Mouse (Mus musculus) T-helper 2 cell (primary cell): ENCODE measurements around the gene Klra6.
"Not testable (repeated sequence)": the region's sequence is repeated elsewhere in the genome, so short reads cannot be mapped to it uniquely, and the experiment has no call there.

Source experiments
- in situ Hi-C: fragments of 300-600 bp; cut with MboI, MseI; formaldehyde crosslinking; loops from one replicate; pipeline ENCODE4 v1.15.1; 2025; ENCODE audit warnings: high pct_unique_total_duplicates

Klra6 gene

GRCm38 (mm10) chr6:130026854-130027253, at the start of gene Klra6:
Gene Klra6 (minus strand): TSS chr6:130026954.
- in situ Hi-C loops: no loop called here

DNA sequence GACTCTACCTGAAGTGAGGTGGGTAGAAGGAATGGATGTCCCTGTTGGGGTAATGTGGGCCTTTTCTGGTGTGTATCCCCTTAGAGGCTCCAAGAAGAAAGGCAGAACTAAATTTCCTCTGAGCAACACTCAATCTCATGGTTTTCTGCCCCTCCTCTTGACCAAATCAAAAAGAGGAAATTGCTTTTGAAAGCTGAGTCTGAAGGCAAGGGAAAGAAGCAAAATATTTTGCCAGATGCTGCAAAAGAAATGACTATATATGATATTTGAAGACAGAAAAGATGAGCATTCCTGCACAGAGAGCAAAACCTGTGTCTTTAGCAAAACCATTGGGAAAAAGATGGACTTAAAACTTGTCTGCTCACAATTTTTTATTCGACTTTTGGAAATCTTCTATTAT, 40.4 kb upstream of the Klra6 start, which contains the start of gene Klra4:
Gene Klra4 (minus strand): TSS at position 101 of the 400 bp plus-strand sequence.
- in situ Hi-C loops: not testable (repeated sequence)

- in situ Hi-C loops: no loop called here
Measured at GRCm38 (mm10) chr6:130065196-130065595, 38.4 kb upstream of the Klra6 start.

- in situ Hi-C loops: not testable (repeated sequence)
Measured at GRCm38 (mm10) chr6:130035146-130035545, 8.4 kb upstream of the Klra6 start.

DNA sequence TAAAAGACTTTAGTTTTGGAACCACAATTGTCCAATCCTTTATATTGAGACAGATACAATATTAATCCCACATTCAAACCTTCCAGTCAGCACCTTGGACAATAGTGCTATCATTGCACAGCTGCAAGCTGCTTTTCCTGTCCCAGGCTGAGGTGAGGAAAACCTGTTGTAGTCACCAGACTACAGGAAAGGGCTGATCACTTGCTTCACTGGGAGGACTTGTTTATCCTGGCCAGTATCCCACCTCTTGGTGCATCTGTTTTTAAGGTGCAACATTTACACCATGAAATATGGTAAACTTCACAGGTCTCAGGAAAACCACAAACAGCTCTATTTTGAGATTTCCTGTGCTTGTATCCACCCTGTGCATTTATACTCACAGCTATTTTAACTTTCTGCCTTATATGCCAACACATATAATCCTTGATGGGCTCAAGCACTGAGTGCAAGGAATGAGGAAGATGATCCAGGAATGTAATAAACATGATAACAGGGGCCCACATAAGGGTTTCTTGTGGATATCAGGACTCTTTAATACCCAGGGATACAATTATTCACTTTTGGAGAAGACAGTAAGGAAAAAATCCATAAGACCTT, 4.8 kb upstream of the Klra6 start:
- in situ Hi-C loops: not testable (repeated sequence)
